Mouse (Mus musculus): ENCODE results near the gene Rwdd2a.

Gene Rwdd2a

DNA sequence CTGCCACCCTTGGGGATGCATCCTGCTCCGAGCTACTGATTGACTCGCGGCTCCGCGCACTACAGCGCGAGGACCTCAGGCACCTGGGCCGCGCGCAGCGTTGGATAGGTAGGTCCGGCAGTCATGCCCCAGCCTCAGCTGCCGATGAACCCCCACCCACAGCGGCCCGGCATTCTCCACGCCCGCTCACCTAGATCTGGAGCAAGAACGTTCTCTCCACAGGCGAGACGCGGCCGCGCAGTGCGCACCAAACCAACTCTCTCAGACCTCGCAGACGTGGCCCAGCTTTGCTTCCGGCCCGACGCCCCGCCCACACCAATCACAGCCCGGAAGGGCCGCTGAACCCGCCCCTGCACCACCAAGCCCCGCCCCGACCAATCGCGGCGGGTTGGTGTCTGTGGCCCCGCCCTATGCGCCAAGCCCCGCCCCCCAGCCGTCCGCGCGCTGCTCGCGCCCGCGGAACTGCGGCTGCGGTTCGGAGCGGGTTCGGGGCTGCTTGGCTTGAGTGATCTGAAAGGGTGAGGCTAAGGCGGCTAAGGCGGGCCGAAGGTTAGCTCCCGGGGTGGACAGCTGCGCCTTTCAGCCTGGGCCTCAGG is at the start of gene Rwdd2a, which contains the start of gene Pgm3:
Gene Rwdd2a, plus strand, starts transcription at position 452 of the 596 bp plus-strand sequence.
Gene Pgm3, minus strand, starts transcription at position 303 of the 596 bp plus-strand sequence.
- H3K27me3 ChIP-seq (ENCODE audit: control insufficient read depth, insufficient read depth, low read length, poor library complexity, severe bottlenecking): no peaks in the 10 kb centered on the region
- DNase-seq (ENCODE audit: low read depth, low spot score): peak; percentile 97
- H3K36me3 ChIP-seq (ENCODE audit: control insufficient read depth, insufficient read depth, low read length, poor library complexity, severe bottlenecking): no peaks in the 10 kb centered on the region; the same call in 1 of the 2 replicates

DNA sequence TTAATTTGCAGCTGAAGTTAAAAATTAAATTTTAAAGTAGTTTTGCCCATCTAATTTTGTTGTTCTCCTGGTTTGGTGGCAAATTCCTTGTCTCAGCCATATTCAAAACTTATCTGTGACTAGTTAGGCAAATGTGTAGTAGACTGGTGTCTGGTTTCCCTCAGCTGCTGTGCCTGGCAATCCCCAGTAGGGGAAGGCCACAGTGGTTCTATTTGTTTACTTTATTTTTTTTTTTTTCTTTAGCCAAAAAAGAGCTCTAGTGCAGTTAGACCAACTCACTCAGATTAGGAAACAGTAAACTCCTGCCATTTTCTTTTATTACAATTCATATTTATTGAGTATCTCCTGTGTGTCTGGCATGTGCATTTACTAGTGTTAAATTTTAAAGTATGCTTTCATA is 49.5 kb upstream of the Rwdd2a start:
- H3K36me3 ChIP-seq (ENCODE audit: control insufficient read depth, insufficient read depth, low read length, poor library complexity, severe bottlenecking): peaks cover 8% of the 10 kb centered on the region
- no peaks in the 10 kb centered on the region for H3K27me3 ChIP-seq (ENCODE audit: control insufficient read depth, insufficient read depth, low read length, poor library complexity, severe bottlenecking)
- no peak for DNase-seq (ENCODE audit: low read depth, low spot score)

- H3K27me3 ChIP-seq (ENCODE audit: control insufficient read depth, insufficient read depth, low read length, poor library complexity, severe bottlenecking): no peaks in the 10 kb centered on the region
- peaks cover 8% of the 10 kb centered on the region for H3K36me3 ChIP-seq (ENCODE audit: control insufficient read depth, insufficient read depth, low read length, poor library complexity, severe bottlenecking)
- DNase-seq (ENCODE audit: low read depth, low spot score): no peak
Measured at GRCm38 (mm10) chr9:86525600-86525999, 46.2 kb upstream of the Rwdd2a start.

DNA sequence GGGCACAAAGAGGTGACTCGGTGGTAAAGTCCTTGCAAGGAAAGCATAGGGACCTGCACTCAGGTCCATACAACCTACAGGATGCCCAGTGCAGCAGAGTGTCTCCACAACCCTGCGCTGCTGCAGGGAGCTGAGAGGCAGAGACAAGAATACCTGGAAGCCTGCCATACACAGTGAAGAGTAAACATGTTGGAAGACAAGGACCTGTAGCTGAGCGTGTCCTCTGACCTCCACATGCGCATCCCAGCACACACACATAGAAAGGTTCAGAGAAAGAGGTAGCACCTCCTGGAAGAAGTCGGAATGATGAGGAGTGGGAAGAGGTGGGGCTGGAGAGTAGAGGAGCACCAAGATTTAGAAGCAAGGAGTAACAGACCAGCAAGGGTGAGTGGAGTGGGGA is 37.7 kb upstream of the Rwdd2a start:
- Histone ChIP-seq H3K36me3 (ENCODE audit: control insufficient read depth, insufficient read depth, low read length, poor library complexity, severe bottlenecking) (no peaks in the 10 kb centered on the region), H3K27me3 (ENCODE audit: control insufficient read depth, insufficient read depth, low read length, poor library complexity, severe bottlenecking) (no peaks in the 10 kb centered on the region)
- no peak for DNase-seq (ENCODE audit: low read depth, low spot score)

GRCm38 (mm10) chr9:86543451-86543850 is 28.3 kb upstream of the Rwdd2a start:
- Histone ChIP-seq H3K27me3 (ENCODE audit: control insufficient read depth, insufficient read depth, low read length, poor library complexity, severe bottlenecking) (no peaks in the 10 kb centered on the region), H3K36me3 (ENCODE audit: control insufficient read depth, insufficient read depth, low read length, poor library complexity, severe bottlenecking) (peaks cover 8% of the 10 kb centered on the region)
- no peak for DNase-seq (ENCODE audit: low read depth, low spot score)

- H3K27me3 ChIP-seq (ENCODE audit: control insufficient read depth, insufficient read depth, low read length, poor library complexity, severe bottlenecking): no peaks in the 10 kb centered on the region
- DNase-seq (ENCODE audit: low read depth, low spot score): no peak
- H3K36me3 ChIP-seq (ENCODE audit: control insufficient read depth, insufficient read depth, low read length, poor library complexity, severe bottlenecking): peaks cover 8% of the 10 kb centered on the region
Measured at GRCm38 (mm10) chr9:86544559-86544958, 27.2 kb upstream of the Rwdd2a start.

DNA sequence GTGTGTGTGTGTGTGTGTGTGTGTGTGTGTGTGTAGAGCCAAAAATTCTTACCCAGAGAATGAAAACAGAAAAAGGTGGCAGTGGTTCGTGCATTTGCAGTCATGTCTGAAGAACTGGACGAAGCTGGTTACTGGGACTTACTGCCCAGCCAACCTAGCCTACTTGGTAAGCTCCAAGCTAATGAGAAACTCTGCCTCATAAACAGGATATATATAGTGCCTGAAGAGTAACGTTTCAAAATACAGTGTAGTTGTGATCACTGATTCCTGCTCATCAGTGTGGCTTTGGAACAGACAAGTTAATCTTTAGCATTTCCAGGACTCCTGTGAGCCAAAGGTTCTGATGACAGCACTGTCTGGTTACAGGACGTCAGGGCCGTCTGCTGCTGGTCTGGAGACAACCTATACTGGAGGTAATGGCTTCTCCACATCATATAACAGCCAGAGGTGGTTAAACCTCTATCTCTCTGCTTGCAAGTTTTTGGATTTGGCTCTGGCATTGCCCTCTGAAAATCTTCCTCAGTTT is 22.1 kb upstream of the Rwdd2a start:
- no peaks in the 10 kb centered on the region for H3K27me3 ChIP-seq (ENCODE audit: control insufficient read depth, insufficient read depth, low read length, poor library complexity, severe bottlenecking)
- H3K36me3 ChIP-seq (ENCODE audit: control insufficient read depth, insufficient read depth, low read length, poor library complexity, severe bottlenecking): peaks cover 8% of the 10 kb centered on the region
- no peak for DNase-seq (ENCODE audit: low read depth, low spot score)

GRCm38 (mm10) chr9:86550717-86551116 is 21.1 kb upstream of the Rwdd2a start:
- no peak for DNase-seq (ENCODE audit: low read depth, low spot score)
- Histone ChIP-seq H3K36me3 (ENCODE audit: control insufficient read depth, insufficient read depth, low read length, poor library complexity, severe bottlenecking) (peaks cover 8% of the 10 kb centered on the region), H3K27me3 (ENCODE audit: control insufficient read depth, insufficient read depth, low read length, poor library complexity, severe bottlenecking) (no peaks in the 10 kb centered on the region)

DNA sequence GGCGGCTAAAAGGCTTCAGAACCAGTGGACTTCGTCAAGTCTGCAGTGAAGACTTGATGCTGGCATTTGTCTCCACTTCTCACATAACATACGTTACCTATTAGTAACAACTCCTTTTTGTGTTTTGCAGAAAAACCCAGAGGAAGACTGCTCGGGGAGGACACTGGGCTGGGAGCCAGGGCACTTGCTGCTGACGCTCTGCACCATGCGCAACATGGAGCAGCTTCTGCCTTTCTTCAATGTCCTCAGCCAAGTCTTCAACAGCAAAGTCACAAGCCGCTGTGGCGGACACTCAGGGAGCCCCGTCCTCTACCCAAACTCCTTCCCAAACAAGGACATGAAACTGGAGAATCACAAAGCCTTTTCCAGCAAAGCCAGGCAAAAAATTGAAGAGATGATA is 17.9 kb upstream of the Rwdd2a start:
- DNase-seq (ENCODE audit: low read depth, low spot score): no peak
- Histone ChIP-seq H3K27me3 (ENCODE audit: control insufficient read depth, insufficient read depth, low read length, poor library complexity, severe bottlenecking) (no peaks in the 10 kb centered on the region), H3K36me3 (ENCODE audit: control insufficient read depth, insufficient read depth, low read length, poor library complexity, severe bottlenecking) (peaks cover 11% of the 10 kb centered on the region)

- Histone ChIP-seq H3K36me3 (ENCODE audit: control insufficient read depth, insufficient read depth, low read length, poor library complexity, severe bottlenecking) (peaks cover 11% of the 10 kb centered on the region), H3K27me3 (ENCODE audit: control insufficient read depth, insufficient read depth, low read length, poor library complexity, severe bottlenecking) (no peaks in the 10 kb centered on the region)
- no peak for DNase-seq (ENCODE audit: low read depth, low spot score)
Measured at GRCm38 (mm10) chr9:86554641-86555040, 17.1 kb upstream of the Rwdd2a start.

DNA sequence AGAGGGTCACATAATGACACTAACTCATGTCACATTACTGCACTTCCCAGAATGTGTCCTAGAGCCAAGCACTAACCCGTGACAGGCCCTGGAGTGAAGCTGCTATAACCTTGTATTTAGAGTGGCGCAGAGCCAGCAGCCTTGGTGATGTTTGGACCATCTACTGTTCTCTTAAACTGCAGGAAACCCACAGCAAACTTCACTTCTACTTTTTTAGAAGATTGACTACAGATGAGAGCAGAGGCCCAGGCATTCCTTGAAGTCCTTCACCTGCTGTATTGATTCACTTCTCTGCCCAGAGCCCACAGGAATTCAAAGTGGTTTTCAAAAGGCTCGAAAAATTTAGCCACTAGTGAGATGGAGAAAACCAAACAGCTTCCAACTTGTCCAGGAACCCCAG is 11.2 kb upstream of the Rwdd2a start:
- Histone ChIP-seq H3K27me3 (ENCODE audit: control insufficient read depth, insufficient read depth, low read length, poor library complexity, severe bottlenecking) (no peaks in the 10 kb centered on the region), H3K36me3 (ENCODE audit: control insufficient read depth, insufficient read depth, low read length, poor library complexity, severe bottlenecking) (0 out of 2 replicates have a peak, but pooled peaks cover 2% of the 10 kb centered on the region)
- DNase-seq (ENCODE audit: low read depth, low spot score): no peak

DNA sequence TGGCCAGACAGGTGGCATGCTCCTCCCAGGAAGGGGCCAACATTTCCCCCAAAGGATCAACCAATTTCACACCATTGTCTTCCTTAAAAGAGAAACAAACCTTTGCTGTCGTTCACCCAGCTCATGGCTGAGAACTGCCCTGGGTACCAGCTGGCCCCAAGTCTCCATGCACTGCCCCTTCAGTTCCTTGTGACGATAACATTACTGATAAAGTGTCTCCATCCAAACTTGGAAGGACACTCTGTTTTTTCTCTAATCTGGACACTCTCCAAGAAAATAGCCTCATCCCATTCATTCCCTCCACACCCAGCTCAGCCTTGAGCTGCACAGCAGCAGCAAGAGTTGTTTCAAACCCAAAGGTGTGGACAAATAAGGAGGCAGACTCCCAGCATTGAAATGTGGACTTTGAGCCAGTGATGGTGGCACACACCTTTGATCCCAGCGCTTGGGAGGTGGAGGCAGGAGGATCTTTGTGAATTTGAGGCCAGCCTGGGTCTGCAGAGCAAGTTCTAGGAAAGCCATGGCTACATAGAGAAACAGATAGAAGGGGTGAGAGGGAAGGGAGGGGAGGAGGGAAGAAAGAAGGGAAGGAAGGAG is 2.4 kb upstream of the Rwdd2a start:
- no peak for DNase-seq (ENCODE audit: low read depth, low spot score)
- Histone ChIP-seq H3K36me3 (ENCODE audit: control insufficient read depth, insufficient read depth, low read length, poor library complexity, severe bottlenecking) (no peaks in the 10 kb centered on the region; the same call in 1 of the 2 replicates), H3K27me3 (ENCODE audit: control insufficient read depth, insufficient read depth, low read length, poor library complexity, severe bottlenecking) (no peaks in the 10 kb centered on the region)

DNA sequence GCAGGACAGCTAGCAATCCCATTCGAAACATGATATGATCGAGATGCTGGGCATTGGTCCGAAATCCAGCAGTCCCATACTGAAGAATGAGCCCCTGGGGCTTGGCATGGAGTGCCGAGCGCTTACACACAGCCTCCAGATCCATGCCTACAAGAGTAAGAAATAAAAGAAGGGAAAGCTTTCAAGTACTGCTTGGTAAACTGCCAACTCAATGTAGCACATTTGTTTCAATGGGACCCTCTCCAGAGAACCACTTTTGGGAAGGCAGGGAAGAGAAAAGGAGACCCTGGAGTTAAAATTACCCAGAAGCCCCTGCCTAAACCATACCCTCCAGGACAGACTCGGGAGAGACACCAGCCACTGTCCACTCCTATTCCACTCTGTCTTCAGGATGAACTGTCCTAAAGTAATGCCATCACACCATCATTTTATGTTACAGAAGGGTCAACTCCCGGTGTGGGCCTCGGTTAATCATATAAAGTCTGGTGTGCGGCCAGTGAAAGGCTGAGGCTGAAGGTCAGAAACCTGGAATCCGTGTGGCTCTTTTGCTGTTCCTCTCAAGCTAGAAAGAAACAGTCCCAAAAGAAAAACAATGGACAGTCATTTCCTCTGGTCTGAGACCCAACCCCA is 1.4 kb upstream of the Rwdd2a start:
- no peak for DNase-seq (ENCODE audit: low read depth, low spot score)
- Histone ChIP-seq H3K27me3 (ENCODE audit: control insufficient read depth, insufficient read depth, low read length, poor library complexity, severe bottlenecking) (no peaks in the 10 kb centered on the region), H3K36me3 (ENCODE audit: control insufficient read depth, insufficient read depth, low read length, poor library complexity, severe bottlenecking) (no peaks in the 10 kb centered on the region; the same call in 1 of the 2 replicates)

GRCm38 (mm10) chr9:86570946-86571345 is 845 bp upstream of the Rwdd2a start:
- Histone ChIP-seq H3K27me3 (ENCODE audit: control insufficient read depth, insufficient read depth, low read length, poor library complexity, severe bottlenecking) (no peaks in the 10 kb centered on the region), H3K36me3 (ENCODE audit: control insufficient read depth, insufficient read depth, low read length, poor library complexity, severe bottlenecking) (no peaks in the 10 kb centered on the region; the same call in 1 of the 2 replicates)
- no peak for DNase-seq (ENCODE audit: low read depth, low spot score)

- no peak for DNase-seq (ENCODE audit: low read depth, low spot score)
- no peaks in the 10 kb centered on the region for H3K27me3 ChIP-seq (ENCODE audit: control insufficient read depth, insufficient read depth, low read length, poor library complexity, severe bottlenecking)
- no peaks in the 10 kb centered on the region; the same call in 1 of the 2 replicates for H3K36me3 ChIP-seq (ENCODE audit: control insufficient read depth, insufficient read depth, low read length, poor library complexity, severe bottlenecking)
Measured at GRCm38 (mm10) chr9:86572196-86572595, 405 bp downstream of the Rwdd2a start.

Data from splenic B cell, adult 2 months (primary cell).